Mouse (Mus musculus) heart, postnatal 0 days (tissue): Measurements from ENCODE around the gene Ece1.

Experiments
- CTCF ChIP-seq: IDR thresholded peaks from 2 replicates; pipeline ENCODE4 v1.5.1; 2016; ENCODE audit warnings: antibody characterized with exemption, control low read depth, low read depth
- EP300 ChIP-seq: IDR thresholded peaks from 2 replicates; pipeline ENCODE4 v1.6.1; 2016; ENCODE audit warnings: antibody characterized with exemption, low read depth

- TF ChIP-seq CTCF (no peak), EP300 (no peak)
Measured at GRCm38 (mm10) chr4:138000682-138001081, 138.6 kb downstream of the Ece1 start.
